Mouse (Mus musculus) heart, adult 2 months (tissue): ENCODE data around the gene Elmo2. TPM values are rescaled to one million over a fixed set of nuclear protein-coding genes. Genes with fewer than 3 reads are reported as not detected.

Experiments used
- DNase-seq, 2 experiments: peaks; one replicate each; pipeline ENCODE4 v3.0.0; 2021
- H3K27ac ChIP-seq: fragments of 200-600 bp; 2 replicates; pipeline ENCODE4 v1.8.1; 2022
- H3K27me3 ChIP-seq: fragments of 200-500 bp; 2 replicates; pipeline ENCODE4 v1.6.1; 2012; ENCODE audit warnings: mild to moderate bottlenecking, low read length, inconsistent platforms, mixed read lengths; ENCODE audit not compliant: control insufficient read depth, insufficient read depth
- H3K36me3 ChIP-seq: fragments of 200-500 bp; 2 replicates; pipeline ENCODE4 v1.6.1; 2012; ENCODE audit warnings: low read length, inconsistent platforms; ENCODE audit not compliant: control insufficient read depth, insufficient read depth
- H3K4me1 ChIP-seq: fragments of 200-500 bp; 2 replicates; pipeline ENCODE4 v1.6.1; 2011; ENCODE audit warnings: low read length; ENCODE audit not compliant: control insufficient read depth, insufficient read depth
- H3K4me3 ChIP-seq: fragments of 200-600 bp; 2 replicates; pipeline ENCODE4 v1.8.1; 2022
- H3K79me2 ChIP-seq: fragments of 200-500 bp; replicated peaks from 2 replicates; pipeline ENCODE4 v1.6.1; 2012; ENCODE audit warnings: mild to moderate bottlenecking, inconsistent platforms, low read length, moderate library complexity, mixed read lengths; ENCODE audit not compliant: control insufficient read depth, insufficient read depth
- H3K9ac ChIP-seq: fragments of 200-500 bp; 2 replicates; pipeline ENCODE4 v1.6.1; 2012; ENCODE audit warnings: low read depth, mild to moderate bottlenecking, control low read depth, inconsistent platforms, low read length, mixed read lengths
- CTCF ChIP-seq: fragments of 200-600 bp; IDR thresholded peaks from 2 replicates; pipeline ENCODE4 v1.8.1; 2022; ENCODE audit warnings: antibody characterized with exemption, mild to moderate bottlenecking, moderate library complexity
- EP300 ChIP-seq: fragments of 200-500 bp; IDR thresholded peaks from 2 replicates; pipeline ENCODE4 v1.6.1; 2011; ENCODE audit warnings: low read depth, low read length, control low read depth; ENCODE audit not compliant: insufficient read depth
- POLR2A ChIP-seq: fragments of 200-500 bp; IDR thresholded peaks from 2 replicates; pipeline ENCODE4 v1.6.1; 2011; ENCODE audit warnings: mild to moderate bottlenecking, low read depth, low read length, control low read depth; ENCODE audit not compliant: insufficient read depth
- WGBS: fragments of 180-500 bp; shearing (Covaris S2); methylation state at CpG from one replicate; pipeline ENCODE4 v1.1.7; 2018; 5-methylcytosine and 5-hydroxymethylcytosine counted together
- intact Hi-C: fragments of 180-260 bp; cut with DNase I; formaldehyde crosslinking; loops from one replicate; pipeline ENCODE4 v1.15.1; 2025
- polyA plus RNA-seq: library from polyadenylated mRNA; depleted of rRNA; stranded (reverse); fragments of >200 nt; gene quantifications from 2 replicates; pipeline ENCODE4 v1.2.3, GENCODE M21; 2012
- total RNA-seq, 2 experiments: library from RNA; stranded (reverse); gene quantifications; 2 replicates each; pipeline ENCODE4 v1.2.3; 2021

The Elmo2 gene
- total and polyA plus RNA-seq, 3 experiments, result 13.9 to 36.3 (median 14.8) TPM

- no peak for DNase-seq
- TF ChIP-seq CTCF (no peak), POLR2A (no peak), EP300 (no peak)
- H3K4me1 ChIP-seq, result no peaks in the 10 kb centered on the region
- H3K27ac ChIP-seq, result no peak overlapping the region
- no peak overlapping the region for H3K4me3 ChIP-seq
- H3K27me3 ChIP-seq, result peaks cover 2% of the 10 kb centered on the region; the same call in 1 of the 2 replicates
- no peaks in the 10 kb centered on the region for H3K79me2 ChIP-seq
- intact Hi-C loops, result loop anchor here (10.0 kb wide), 1 partner anchor 316 kb away; no protein-coding TSS in a partner anchor
- H3K36me3 ChIP-seq, result no peaks in the 10 kb centered on the region
- WGBS, result 30% methylated on average over 7 of the region's 7 CpGs
- no peak overlapping the region for H3K9ac ChIP-seq
These were observed 55.4 kb downstream of the Elmo2 start for GRCm38 (mm10) chr2:165270858-165271257.

GRCm38 (mm10) chr2:165266739-165267138 is 59.5 kb downstream of the Elmo2 start:
- Histone ChIP-seq H3K36me3 (no peaks in the 10 kb centered on the region), H3K4me3 (no peak overlapping the region), H3K4me1 (no peaks in the 10 kb centered on the region), H3K27ac (no peak overlapping the region), H3K9ac (no peak overlapping the region), H3K79me2 (no peaks in the 10 kb centered on the region), H3K27me3 (peaks cover 2% of the 10 kb centered on the region; the same call in 1 of the 2 replicates)
- 33% methylated on average over 12 of the region's 12 CpGs for WGBS
- no peak for TF ChIP-seq CTCF
- TF ChIP-seq POLR2A, result no peak
- TF ChIP-seq EP300, result no peak
- no peak for DNase-seq
- intact Hi-C loops, result no loop called here

- no peak for DNase-seq
- peaks cover 2% of the 10 kb centered on the region; the same call in 1 of the 2 replicates for H3K27me3 ChIP-seq
- H3K79me2 ChIP-seq, result no peaks in the 10 kb centered on the region
- H3K27ac ChIP-seq, result no peak overlapping the region
- no peaks in the 10 kb centered on the region for H3K36me3 ChIP-seq
- intact Hi-C loops, result no loop called here
- TF ChIP-seq EP300 (no peak), POLR2A (no peak), CTCF (no peak)
- no peak overlapping the region for H3K9ac ChIP-seq
- no peak overlapping the region for H3K4me3 ChIP-seq
- no peaks in the 10 kb centered on the region for H3K4me1 ChIP-seq
- WGBS, result 59% methylated on average over 7 of the region's 7 CpGs
These were observed 62.4 kb downstream of the Elmo2 start for GRCm38 (mm10) chr2:165263861-165264260.

GRCm38 (mm10) chr2:165262274-165262990 is 63.8 kb downstream of the Elmo2 start:
- Histone ChIP-seq H3K36me3 (no peaks in the 10 kb centered on the region), H3K27ac (no peak overlapping the region), H3K27me3 (peaks cover 2% of the 10 kb centered on the region; the same call in 1 of the 2 replicates), H3K4me1 (no peaks in the 10 kb centered on the region), H3K4me3 (no peak overlapping the region), H3K79me2 (no peaks in the 10 kb centered on the region), H3K9ac (no peak overlapping the region)
- intact Hi-C loops, result no loop called here
- no peak for DNase-seq
- 58% methylated on average over 18 of the region's 18 CpGs for WGBS
- no peak for TF ChIP-seq POLR2A
- TF ChIP-seq EP300, result no peak
- TF ChIP-seq CTCF, result no peak

- H3K27me3 ChIP-seq, result peaks cover 2% of the 10 kb centered on the region; the same call in 1 of the 2 replicates
These were observed 66.4 kb downstream of the Elmo2 start for GRCm38 (mm10) chr2:165259859-165260258.

GRCm38 (mm10) chr2:165258321-165258720 is 68.0 kb downstream of the Elmo2 start:
- WGBS, result 61% methylated on average over 6 of the region's 6 CpGs
- Histone ChIP-seq H3K4me1 (no peaks in the 10 kb centered on the region), H3K4me3 (no peak overlapping the region), H3K36me3 (no peaks in the 10 kb centered on the region), H3K27ac (no peak overlapping the region), H3K9ac (no peak overlapping the region), H3K79me2 (no peaks in the 10 kb centered on the region), H3K27me3 (peaks cover 3% of the 10 kb centered on the region; the same call in 1 of the 2 replicates)
- DNase-seq, result no peak
- intact Hi-C loops, result no loop called here
- TF ChIP-seq CTCF (no peak), POLR2A (no peak), EP300 (no peak)

More at GRCm38 (mm10) chr2:165259859-165260258, 66.4 kb downstream of the Elmo2 start:
- Histone ChIP-seq H3K27ac (no peak overlapping the region), H3K36me3 (no peaks in the 10 kb centered on the region), H3K9ac (no peak overlapping the region), H3K4me1 (no peaks in the 10 kb centered on the region), H3K4me3 (no peak overlapping the region), H3K79me2 (no peaks in the 10 kb centered on the region)
- intact Hi-C loops, result no loop called here
- TF ChIP-seq POLR2A (no peak), EP300 (no peak), CTCF (no peak)
- DNase-seq, result no peak
- WGBS, result 81% methylated on average over 8 of the region's 8 CpGs
